27 mouse cellular contexts compared by ENCODE assay signal in genomic region chr7:92034256-92034655, GRCm38 (mm10).
DNase-seq lines count a peak whose midpoint lies in the region; ATAC-seq and TF ChIP-seq lines count a peak whose summit lies in the region.
"Had no signal": no experiment of that assay in that cellular context is flagged by ENCODE, and none has a peak within 500 bp of the region (broad histone marks: within the 10 kb centered on the region; RNA-seq: fewer than 3 reads in every experiment).

No protein-coding gene starts in this region.

- no peak for ATAC-seq in midbrain, embryonic 13.5 days
- ATAC-seq: activated CD4-positive, CD25-positive, alpha-beta regulatory T cell, adult 4 months; CD4-positive, CD25-positive, alpha-beta regulatory T cell, adult 4 months; forebrain, embryonic 14.5 days; forebrain, embryonic 16.5 days; Patski had no signal

- WGBS in midbrain, embryonic 13.5 days = 96% methylated on average over 2 of the region's 2 CpGs

- no peak overlapping the region for H3K4me2 ChIP-seq in midbrain, embryonic 13.5 days (replicated peaks)
- H3K4me2 ChIP-seq: embryonic facial prominence, embryonic 13.5 days; embryonic facial prominence, embryonic 15.5 days; forebrain, embryonic 12.5 days had no signal

- H3K4me3 ChIP-seq in C2C12 (ENCODE audit: insufficient read depth, poor library complexity, severe bottlenecking) = no peak overlapping the region
- H3K4me3 ChIP-seq in midbrain, embryonic 13.5 days (replicated peaks) = no peak overlapping the region
- H3K4me3 ChIP-seq: embryonic facial prominence, embryonic 13.5 days; embryonic facial prominence, embryonic 15.5 days; erythroblast, embryonic 14.5 days; forebrain, embryonic 10.5 days; forebrain, embryonic 12.5 days had no signal

- TF ChIP-seq CTCF in C2C12 (IDR thresholded peaks at IDR 0.05; ENCODE audit: control insufficient read depth, insufficient read depth, insufficient read length) = no peak

- no peak overlapping the region for H3K9ac ChIP-seq in midbrain, embryonic 13.5 days (replicated peaks)
- H3K9ac ChIP-seq: embryonic facial prominence, embryonic 13.5 days; embryonic facial prominence, embryonic 15.5 days; forebrain, embryonic 12.5 days had no signal

- DNase-seq in brain, adult 2 months (ENCODE audit: low read depth, low spot score) = peak; percentile 63
- peak; percentile 57 for DNase-seq in telencephalon, adult 2 months (ENCODE audit: low read depth, low spot score)
- no peak for DNase-seq in spleen, postnatal 14 days (ENCODE audit: low spot score in 2 of 2)
- DNase-seq: adrenal gland, adult 8-10 months; adrenal gland, postnatal 14 days; adrenal gland, postnatal 36 days; cerebellum, adult 11 months; cerebellum, adult 18-20 months; cerebellum, adult 8-10 months; cerebellum, adult 9-11 months; cerebellum, postnatal 14 days; cerebellum, postnatal 36 days; embryo, embryonic 11 days had no signal

- no peaks in the 10 kb centered on the region for H3K36me3 ChIP-seq in C2C12 (ENCODE audit: control insufficient read depth, insufficient read depth)
- no peaks in the 10 kb centered on the region for H3K36me3 ChIP-seq in midbrain, embryonic 13.5 days
- H3K36me3 ChIP-seq: embryonic facial prominence, embryonic 13.5 days; embryonic facial prominence, embryonic 15.5 days; forebrain, embryonic 10.5 days; forebrain, embryonic 12.5 days; G1E had no signal

- no peaks in the 10 kb centered on the region for H3K4me1 ChIP-seq in midbrain, embryonic 13.5 days (replicated peaks)
- H3K4me1 ChIP-seq: embryonic facial prominence, embryonic 13.5 days; embryonic facial prominence, embryonic 15.5 days; forebrain, embryonic 10.5 days; forebrain, embryonic 12.5 days had no signal

- H3K27ac ChIP-seq in midbrain, embryonic 13.5 days = no peak overlapping the region
- H3K27ac ChIP-seq: embryonic facial prominence, embryonic 13.5 days; embryonic facial prominence, embryonic 15.5 days; forebrain, embryonic 10.5 days; forebrain, embryonic 12.5 days had no signal

- no peak overlapping the region for H3ac ChIP-seq in C2C12 (ENCODE audit: control insufficient read depth, insufficient read length, low read depth)

- H3K79me3 ChIP-seq in C2C12 (ENCODE audit: low read depth) = no peaks in the 10 kb centered on the region

- no peaks in the 10 kb centered on the region for H3K79me2 ChIP-seq in C2C12 (ENCODE audit: control insufficient read depth, insufficient read depth)

- H3K9me3 ChIP-seq in midbrain, embryonic 13.5 days = no peaks in the 10 kb centered on the region
- H3K9me3 ChIP-seq: embryonic facial prominence, embryonic 13.5 days; embryonic facial prominence, embryonic 15.5 days; forebrain, embryonic 10.5 days; forebrain, embryonic 12.5 days; G1E had no signal

- no peaks in the 10 kb centered on the region for H3K27me3 ChIP-seq in C2C12 (ENCODE audit: control insufficient read depth, insufficient read depth, insufficient read length)
- no peaks in the 10 kb centered on the region for H3K27me3 ChIP-seq in midbrain, embryonic 13.5 days
- H3K27me3 ChIP-seq: CH12.LX; embryonic facial prominence, embryonic 13.5 days; embryonic facial prominence, embryonic 15.5 days; forebrain, embryonic 12.5 days had no signal

TF ChIP-seq in C2C12, 6 proteins besides CTCF, POLR2A, EP300 and RAD21:
- peak; percentile 52 for TF ChIP-seq CEBPB (IDR thresholded peaks at IDR 0.05; ENCODE audit: low read depth)
- TF ChIP-seq FOSL1 (IDR thresholded peaks at IDR 0.05; ENCODE audit: insufficient read depth, low read length, poor library complexity, severe bottlenecking) = no peak
- TF ChIP-seq MYOG (IDR thresholded peaks at IDR 0.05; ENCODE audit: control insufficient read depth, extremely low read depth, insufficient read length) = no peak
- TF ChIP-seq USF1 (IDR thresholded peaks at IDR 0.05; ENCODE audit: low read depth) = no peak
- no peak for TF ChIP-seq MYOD1 (IDR thresholded peaks at IDR 0.05; ENCODE audit: control insufficient read depth, insufficient read length, low read depth)

Comparison
In these comparisons a context has a peak if more than half of its experiments do, and no peak if none do; other contexts are left out.
1. DNase-seq: peak in brain, adult 2 months (single experiment) and telencephalon, adult 2 months (single experiment); none in spleen, postnatal 14 days (0 of 2).